Mouse (Mus musculus) neural tube, embryonic 10.5 days (tissue): ENCODE results near the gene Gba2.
"Not testable (repeated sequence)": the region's sequence is repeated elsewhere in the genome, so short reads cannot be mapped to it uniquely, and the experiment has no call there.

Experiments used
- DNase-seq: peaks from one replicate; pipeline ENCODE4 v3.0.0-alpha.2; 2017; ENCODE audit warnings: low spot score; ENCODE audit errors: extremely low spot score

The Gba2 gene

GRCm38 (mm10) chr4:43555926-43556325 lies 22.7 kb downstream of the Gba2 start:
- DNase-seq = no peak

- DNase-seq = no peak
Observed at GRCm38 (mm10) chr4:43553891-43554290, 24.8 kb downstream of the Gba2 start.

- no peak for DNase-seq
Observed at GRCm38 (mm10) chr4:43552437-43552836, 26.2 kb downstream of the Gba2 start.

- DNase-seq = not testable (repeated sequence)
Observed at GRCm38 (mm10) chr4:43551854-43552253, 26.8 kb downstream of the Gba2 start.

GRCm38 (mm10) chr4:43549055-43549454 lies 29.6 kb downstream of the Gba2 start:
- DNase-seq = no peak

GRCm38 (mm10) chr4:43547160-43547559 lies 31.5 kb downstream of the Gba2 start:
- DNase-seq = no peak

GRCm38 (mm10) chr4:43546375-43547047 lies 32.2 kb downstream of the Gba2 start:
- DNase-seq = no peak

- DNase-seq = no peak
Observed at GRCm38 (mm10) chr4:43542044-43542443, 36.6 kb downstream of the Gba2 start.

GRCm38 (mm10) chr4:43536031-43536430 lies 42.6 kb downstream of the Gba2 start:
- no peak for DNase-seq

DNA sequence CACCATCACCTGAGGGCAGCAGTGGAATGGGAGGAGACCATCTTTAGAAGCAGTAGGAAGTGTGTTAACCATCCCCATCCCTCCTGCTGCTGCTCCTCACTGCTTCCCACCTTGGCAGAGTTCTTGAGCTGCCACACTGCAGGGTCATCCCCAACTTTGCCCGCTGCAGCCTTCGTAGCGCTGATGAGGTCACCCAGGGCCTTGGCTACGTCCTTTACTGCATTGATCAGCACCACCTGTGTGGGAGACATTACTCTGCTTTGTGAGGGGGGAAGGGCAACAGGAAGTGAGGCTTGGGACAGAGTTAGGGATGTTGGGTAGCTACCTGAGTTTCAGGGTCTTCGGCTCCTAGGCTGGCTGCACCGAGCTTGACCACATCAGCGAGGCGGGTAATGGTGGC lies 43.0 kb downstream of the Gba2 start:
- no peak for DNase-seq

DNA sequence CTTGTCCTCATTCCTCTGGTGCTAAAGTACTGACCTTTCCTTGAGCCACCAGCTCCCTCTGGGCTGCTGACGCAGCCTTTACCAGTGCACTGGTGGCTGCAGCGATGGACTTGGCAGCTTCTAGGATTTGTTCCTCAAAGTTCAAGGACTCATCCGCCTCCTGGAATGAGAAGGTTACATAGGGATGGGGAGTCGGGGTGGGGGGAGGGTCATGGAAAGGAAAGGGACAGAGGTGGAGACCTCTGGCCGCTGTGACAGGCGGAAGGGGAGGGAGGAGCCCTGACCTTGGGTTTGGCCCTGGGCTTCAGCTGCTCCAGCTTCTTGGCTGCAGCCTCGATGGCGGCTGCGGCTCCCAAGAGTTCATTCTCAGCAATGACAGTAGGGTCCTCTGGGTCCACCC lies 45.4 kb downstream of the Gba2 start:
- DNase-seq = no peak

DNA sequence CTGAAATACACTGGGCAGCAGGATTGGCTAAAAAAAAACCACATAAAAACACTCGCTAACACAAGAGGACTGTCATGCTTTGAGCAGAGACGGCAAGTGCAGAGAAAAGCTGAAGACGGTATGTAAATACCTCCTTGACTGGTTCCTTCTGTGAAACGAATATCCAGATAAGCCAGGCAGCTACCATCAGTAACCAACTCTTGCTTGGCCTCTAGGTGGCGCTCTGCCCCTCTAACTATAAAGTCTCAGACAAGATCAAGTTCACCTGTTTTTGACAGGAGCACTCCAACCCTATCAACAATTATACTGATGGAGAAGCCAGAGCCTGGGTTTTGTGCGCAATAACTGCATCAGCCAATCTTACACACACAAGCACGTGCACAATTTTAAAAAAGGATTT lies 48.1 kb downstream of the Gba2 start:
- peak; percentile 75 for DNase-seq

DNA sequence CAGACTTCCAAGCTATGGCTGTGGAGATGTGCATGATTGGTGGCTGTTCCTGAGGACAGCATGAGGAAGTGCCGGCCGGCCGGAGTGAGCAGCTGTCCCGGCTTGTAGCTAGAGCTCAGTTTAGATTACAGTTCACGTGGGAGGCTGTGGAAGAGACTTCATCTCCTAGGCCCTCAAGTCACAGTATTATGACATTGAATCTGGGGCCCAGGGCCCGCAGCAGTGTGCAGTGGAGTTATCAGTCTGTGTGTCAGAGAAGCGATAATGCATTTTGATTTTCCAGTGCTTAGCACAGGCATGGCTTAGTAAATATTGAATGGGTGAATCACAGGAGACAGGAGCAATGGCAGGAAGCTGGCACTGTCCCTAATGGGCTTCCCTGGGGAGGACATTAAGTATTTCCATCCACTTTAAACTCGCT lies 48.6 kb downstream of the Gba2 start:
- DNase-seq = no peak

- no peak for DNase-seq
Observed at GRCm38 (mm10) chr4:43528487-43528886, 50.2 kb downstream of the Gba2 start.

DNA sequence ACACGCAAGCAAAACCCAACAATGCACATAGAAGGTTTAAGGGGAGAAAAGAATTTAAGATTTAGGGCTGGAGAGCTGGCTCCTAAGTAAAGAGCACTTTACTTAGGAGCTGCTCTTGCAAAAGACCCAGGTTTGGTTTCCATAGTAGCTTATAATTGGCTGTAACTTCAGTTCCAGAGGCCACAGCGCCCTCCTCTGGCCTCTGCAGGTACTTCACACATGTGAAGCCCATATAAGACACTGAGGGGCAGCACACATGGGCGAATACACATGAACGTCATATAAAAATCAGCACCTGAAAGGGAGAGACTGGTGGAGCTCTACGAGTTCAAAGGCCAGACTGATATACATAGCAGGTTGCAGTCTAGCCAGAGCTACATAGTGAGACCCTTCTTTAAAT lies 50.8 kb downstream of the Gba2 start:
- DNase-seq = no peak

- DNase-seq = peak; percentile 91
Observed at GRCm38 (mm10) chr4:43519956-43520355, 58.7 kb downstream of the Gba2 start.

DNA sequence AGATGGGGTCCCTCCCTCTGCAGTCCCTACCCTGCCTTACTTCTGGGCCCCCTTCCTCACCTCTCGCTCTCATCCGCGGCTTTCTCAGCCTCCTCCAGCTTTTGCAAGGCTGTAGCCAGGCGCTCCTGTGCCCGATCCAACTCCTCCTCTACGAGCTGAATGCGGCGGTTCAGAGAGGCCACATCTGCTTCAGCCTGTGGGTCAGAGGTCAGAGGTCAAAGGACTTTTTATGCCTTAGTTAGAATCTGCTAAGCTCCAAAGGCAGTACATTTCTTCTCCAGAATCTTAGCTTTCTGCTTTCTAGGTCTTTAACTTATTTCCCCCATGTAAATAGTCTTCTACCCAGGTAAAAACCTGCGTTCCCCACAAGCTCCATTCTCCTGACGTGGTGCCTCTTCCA lies 59.1 kb downstream of the Gba2 start:
- DNase-seq = peak; percentile 33
